Mouse (Mus musculus): ENCODE measurements around the gene Cldn14. TPM values are rescaled to one million over a fixed set of nuclear protein-coding genes. Genes with fewer than 3 reads are reported as not detected.
A peak's percentile ranks its signal among the peaks of the same experiment; 100 is the strongest.
"Not testable (repeated sequence)": the region's sequence is repeated elsewhere in the genome, so short reads cannot be mapped to it uniquely, and the experiment has no call there.

The Cldn14 gene
- total RNA-seq (2021), result not detected
- long read RNA-seq, experiment 1, result 0 reads
- long read RNA-seq, experiment 2, result 0 reads

DNA sequence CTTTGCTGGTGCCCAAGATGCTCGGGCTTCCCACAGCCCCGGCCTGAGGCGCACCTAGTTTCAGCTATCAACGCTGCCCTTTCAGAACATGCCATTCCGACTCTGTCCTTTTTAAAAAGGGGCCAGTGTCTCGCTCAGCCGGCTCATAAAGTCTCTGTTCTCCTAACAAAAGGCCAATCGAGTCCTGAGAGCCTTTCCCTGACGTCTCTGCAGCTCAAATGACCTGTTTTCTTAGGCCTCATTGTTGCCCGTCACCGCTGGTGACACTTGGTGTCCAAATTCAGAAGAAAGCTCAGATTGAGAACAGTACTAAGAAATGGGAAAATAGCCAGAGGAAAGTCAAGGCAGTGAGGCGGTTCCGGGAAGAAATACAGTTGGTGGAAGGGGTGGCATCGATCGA lies at the start of gene Cldn14:
Gene Cldn14 (minus strand): TSS at position 101 of the 400 bp plus-strand sequence.
- DNase-seq, result no peak

DNA sequence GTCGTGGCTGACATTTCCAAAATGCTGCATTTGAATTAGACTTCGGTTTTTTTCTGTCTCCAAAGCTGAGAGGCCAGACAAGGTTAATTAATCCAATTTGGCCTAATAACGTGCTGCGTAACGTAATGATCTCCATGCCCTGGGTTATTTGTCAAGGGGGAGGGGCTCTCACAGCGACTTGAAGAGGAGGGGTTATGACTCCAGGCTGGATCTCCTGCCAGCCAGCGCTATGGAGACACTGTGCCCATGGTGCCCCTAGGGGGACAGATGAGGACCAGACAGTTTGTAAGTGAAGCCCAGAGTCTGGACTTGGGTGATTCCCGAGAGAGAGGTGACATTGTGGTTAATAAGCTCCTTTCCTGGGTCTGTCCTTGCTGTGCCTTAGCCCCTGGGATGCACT lies 46.9 kb upstream of the Cldn14 start:
- DNase-seq, result no peak

DNA sequence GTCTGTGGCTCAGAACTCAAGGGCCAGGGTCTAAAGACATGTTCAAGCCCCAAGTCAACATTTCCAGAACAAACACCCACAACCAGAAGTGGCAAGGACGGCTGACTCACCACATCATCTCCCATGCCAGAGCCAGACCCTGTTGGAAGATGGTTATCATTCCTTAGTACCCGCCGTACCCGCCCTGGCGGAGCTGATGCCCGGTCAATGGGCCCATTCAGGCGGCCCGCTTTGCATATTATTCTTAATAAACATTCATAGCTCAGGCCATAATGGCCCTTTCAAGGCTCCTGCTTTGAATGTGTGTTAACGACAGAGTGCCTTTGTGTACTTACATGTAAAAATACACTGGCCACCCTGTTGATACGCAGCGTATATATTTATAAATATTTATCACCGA lies 46.5 kb upstream of the Cldn14 start:
- DNase-seq, result no peak

GRCm38 (mm10) chr16:94050368-94050767 lies 41.7 kb upstream of the Cldn14 start:
- no peak for DNase-seq

DNA sequence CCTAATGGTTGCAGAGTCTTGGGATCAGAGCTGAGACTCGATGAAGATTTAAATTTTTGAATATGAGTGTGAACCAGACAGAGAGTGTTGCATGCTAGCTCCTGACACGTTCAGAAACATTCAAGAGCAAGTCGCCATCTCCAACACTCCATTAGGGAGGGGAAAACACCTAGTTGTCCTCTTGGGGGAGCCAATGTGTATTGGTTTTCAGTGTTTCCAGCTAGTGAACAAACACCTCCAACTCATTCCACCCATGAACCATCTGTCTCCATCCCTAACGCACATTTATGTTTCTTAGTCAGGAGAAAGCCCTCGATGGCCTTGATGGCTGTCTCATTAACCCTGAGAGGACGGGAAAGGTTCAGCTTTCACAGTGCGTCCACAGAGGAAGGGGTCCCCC lies 36.4 kb upstream of the Cldn14 start:
- no peak for DNase-seq

- no peak for DNase-seq
Observed at GRCm38 (mm10) chr16:94043797-94044196, 35.2 kb upstream of the Cldn14 start.

- no peak for DNase-seq
Observed at GRCm38 (mm10) chr16:94041065-94041712, 32.6 kb upstream of the Cldn14 start.

- DNase-seq, result no peak
Observed at GRCm38 (mm10) chr16:94040485-94040884, 31.8 kb upstream of the Cldn14 start.

DNA sequence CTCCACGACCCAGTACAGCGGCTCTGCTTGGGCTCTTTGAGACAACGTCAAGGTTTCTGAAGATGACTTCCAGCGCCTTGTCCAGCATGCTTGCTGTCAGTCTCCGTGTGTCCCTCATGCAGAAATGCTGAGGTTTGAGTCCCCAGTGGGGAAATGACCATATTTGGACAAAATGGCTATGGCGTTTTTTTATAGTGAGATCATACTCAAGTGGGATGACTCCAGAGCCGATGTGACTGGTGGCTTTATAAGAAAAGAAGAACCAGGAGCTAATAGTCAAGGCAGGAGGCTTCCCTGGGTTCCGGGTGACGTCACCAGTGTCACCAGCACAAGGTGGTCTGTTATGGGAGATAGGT lies 30.3 kb upstream of the Cldn14 start:
- DNase-seq, result no peak

DNA sequence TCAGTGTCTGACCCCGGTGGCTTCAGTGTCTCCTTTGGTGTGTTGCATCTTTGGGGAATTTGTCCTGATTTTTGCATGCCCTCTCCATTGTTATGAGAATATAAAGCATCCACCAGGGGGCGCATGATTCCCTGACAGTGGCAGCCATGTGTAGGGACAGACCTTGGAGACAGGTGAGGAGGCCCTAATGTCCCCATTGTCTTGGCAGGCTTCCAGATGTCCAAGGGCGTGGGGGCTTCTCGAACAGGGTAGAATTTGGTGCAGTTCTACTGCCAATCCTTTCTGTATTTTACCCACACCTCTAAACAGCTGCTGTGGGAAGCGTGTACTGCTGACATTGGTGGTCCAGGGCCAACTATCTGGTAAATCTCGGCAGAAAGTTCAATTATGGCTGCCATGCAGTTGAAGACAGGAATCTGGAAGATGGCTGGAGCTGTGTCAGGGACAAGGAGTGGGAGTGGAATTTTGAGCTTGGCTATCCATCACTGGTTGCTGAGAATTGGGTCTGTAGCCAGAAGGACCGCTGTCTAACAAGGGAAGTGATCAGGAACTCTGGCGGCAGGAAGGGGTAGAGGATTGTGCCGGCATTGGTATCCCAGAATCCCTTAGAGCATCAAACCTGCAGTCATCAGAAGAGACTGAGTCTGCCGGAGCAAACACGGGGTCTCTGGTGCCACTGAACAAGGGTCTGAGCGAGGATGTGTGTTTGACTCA lies 29.8 kb upstream of the Cldn14 start:
- peak; percentile 49 to 79 for DNase-seq

DNA sequence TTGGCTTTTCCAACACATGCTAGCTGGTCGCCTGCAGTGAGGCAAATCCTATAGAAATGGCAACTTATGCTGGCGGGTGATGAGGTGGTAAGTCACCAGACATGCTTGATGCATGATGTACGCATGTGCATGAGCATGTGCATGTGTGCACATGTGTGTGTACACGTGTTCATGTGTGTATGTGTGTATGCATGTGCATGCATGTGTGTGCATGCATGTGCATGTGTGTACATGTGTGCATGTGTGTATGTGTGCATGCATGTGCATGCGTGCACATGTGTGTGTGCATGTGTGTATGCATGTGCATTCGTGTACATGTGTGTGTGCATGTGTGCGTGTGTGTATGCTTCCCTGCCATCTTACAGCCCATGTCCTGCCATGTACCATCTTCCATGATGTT lies 28.6 kb upstream of the Cldn14 start:
- DNase-seq, result no peak

DNA sequence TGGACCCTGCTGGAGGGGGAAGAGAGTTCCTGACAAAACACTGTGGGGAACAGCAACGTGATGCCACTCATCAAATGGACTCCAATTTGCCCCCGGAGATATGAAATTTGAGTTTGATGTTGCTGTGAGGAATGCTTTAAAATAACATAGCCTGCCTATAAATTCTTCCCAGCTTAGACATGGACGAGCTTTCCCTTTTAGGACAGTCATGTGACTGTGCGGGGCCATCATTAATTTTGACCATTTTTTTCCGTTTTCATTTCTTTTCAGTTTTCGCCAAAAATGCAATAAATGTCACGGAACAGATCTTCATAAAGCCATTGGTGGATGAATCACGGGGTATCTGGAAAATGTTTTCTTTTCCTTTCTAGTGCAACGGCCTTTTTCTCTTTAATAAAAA lies 25.5 kb upstream of the Cldn14 start:
- no peak for DNase-seq

- DNase-seq, result no peak
Observed at GRCm38 (mm10) chr16:94032270-94032669, 23.6 kb upstream of the Cldn14 start.

DNA sequence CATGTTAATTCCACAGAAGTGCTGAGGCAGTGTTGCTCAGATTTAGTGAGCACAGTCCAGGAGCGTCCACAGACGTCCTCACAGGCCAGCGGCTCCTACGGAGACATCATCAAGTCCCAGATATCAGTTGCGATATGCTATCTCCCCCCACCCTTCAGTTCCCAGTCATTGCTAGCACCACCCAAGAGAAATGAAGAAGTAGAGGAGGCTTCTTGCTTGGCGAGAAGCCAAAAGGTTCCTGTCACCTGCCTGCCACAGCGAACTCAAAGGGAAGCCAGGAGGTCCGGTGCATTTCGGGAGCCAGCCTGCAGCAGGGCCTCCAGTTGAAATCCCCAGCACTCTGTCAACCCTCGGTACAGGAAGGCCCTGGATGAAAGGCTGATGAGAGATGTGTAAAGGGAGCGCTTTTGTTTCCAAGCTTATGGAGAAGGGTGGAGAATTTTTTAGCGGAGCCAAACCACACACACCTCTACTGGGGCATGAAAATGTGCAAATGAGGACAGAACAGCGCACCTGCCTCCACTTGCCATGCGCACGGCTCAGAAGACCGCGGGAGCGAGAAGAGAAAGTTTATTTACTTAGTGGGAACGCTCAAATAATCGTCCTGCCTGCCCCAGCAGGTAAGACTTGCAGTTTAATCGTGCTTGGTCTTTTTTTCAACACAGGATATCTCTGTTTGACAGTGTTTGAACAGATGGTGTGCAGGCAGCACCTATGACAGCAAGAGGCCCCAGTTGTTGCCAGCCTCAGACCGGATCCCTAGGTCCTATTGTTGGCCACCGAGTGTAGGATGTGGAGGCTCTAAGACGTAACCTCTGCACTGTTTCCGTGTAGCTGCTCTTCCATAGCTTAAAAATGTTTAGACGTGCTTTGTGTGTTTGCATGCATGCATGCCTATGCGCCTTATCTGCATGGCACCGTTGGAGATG lies 15.0 kb upstream of the Cldn14 start:
- DNase-seq, result no peak

DNA sequence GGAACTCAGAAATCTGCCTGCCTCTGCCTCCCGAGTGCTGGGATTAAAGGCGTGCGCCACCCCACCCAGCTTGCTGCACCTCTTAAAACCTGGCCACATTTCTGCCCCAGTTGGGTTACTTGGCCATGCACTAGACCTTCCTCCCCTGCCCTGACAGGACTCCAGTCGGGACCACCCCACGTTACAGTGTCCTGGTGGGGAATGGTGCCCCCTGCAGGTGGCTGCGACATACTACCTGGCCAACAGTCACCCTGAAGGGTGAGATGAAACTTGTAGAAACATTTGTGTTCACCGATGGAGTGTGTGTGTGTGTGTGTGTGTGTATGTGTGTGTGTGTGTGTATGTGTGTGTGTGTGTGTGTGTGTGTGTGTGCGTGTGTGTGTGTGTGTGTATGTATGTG lies 11.1 kb upstream of the Cldn14 start:
- DNase-seq, result not testable (repeated sequence)

GRCm38 (mm10) chr16:94017953-94018352 lies 9.3 kb upstream of the Cldn14 start:
- DNase-seq, result no peak

DNA sequence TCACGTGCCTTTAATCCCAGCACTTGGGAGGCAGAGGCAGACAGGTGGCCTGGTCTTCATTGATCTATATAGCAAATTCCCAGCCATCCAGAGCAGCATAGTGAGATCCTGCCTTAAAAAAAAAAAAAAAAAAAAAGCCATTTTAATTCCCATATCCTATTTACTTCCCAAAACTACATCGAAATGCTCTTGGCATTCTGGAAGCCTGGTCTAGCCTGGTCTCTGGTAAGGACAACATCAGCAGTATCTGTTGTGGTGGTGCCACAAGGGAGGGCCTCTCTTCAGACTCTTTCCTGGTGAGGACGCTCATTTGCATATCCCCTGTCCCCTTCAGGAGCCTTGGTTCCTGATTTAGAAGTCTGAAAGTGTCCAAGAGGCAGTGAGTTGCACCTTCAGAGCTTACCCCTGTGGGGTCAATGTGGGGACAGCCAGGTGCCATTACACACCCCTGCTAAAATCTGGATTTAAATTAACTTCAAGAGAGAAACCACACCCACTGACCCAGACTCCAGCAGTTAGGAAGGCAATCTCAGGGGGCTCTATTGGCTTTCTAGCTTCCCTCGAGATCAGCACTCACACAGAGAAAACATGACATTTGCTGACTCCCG lies 6.0 kb upstream of the Cldn14 start:
- no peak for DNase-seq

DNA sequence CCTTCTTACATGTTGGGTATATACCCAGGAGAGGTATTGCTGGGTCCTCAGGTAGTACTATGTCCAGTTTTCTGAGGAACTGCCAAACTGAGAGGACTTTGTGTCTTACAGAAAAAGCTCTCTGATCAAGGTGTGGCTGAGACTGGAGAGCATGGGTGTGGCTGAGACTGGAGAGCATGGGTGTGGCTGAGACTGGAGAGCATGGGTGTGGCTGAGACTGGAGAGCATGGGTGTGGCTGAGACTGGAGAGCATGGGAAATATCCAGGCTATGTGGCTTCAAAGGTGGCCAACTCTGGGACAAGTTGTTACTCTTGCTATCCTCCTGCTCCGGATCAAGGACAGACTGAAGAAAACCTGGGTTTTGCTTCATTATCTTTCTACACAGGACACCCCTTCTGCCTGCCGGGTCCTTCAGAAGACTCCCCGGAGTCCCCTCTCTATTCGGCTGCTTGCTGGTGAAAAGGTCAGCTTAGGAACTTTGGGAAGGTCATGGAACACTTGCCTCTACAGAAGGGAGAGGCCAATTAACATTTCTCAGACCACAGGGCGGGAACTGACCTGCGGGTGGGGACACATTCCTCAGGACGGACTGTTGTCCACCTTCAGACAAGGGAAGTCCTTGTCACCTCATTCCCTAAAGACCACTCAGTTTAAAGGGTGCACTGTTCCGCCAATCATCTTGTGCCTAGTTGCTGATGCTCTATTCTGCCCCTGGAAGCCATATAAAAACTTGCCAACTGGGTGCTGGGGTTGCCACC lies 4.9 kb upstream of the Cldn14 start:
- DNase-seq, result not testable (repeated sequence)

GRCm38 (mm10) chr16:94011224-94011623 lies 2.6 kb upstream of the Cldn14 start:
- DNase-seq, result no peak

DNA sequence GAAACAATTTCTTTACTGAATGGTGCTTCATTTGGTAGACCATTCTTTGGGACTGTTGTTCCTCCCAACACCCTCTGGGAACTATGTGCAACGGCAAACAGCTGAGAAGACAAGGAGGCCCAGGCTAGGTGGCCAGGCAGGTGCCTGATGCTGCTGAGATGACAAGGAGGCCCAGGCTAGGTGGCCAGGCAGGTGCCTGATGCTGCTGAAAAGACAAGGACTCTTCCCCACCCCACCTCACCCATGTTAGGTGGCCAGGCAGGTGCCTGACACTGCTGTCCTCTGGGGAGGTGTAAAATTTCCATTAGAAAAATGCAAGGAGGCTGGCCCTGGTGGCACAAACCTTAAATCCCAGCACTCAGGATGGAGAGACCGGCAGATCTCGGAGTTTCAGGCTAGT lies 2.0 kb upstream of the Cldn14 start:
- no peak for DNase-seq

GRCm38 (mm10) chr16:94010156-94010555 lies 1.5 kb upstream of the Cldn14 start:
- DNase-seq, result no peak

DNA sequence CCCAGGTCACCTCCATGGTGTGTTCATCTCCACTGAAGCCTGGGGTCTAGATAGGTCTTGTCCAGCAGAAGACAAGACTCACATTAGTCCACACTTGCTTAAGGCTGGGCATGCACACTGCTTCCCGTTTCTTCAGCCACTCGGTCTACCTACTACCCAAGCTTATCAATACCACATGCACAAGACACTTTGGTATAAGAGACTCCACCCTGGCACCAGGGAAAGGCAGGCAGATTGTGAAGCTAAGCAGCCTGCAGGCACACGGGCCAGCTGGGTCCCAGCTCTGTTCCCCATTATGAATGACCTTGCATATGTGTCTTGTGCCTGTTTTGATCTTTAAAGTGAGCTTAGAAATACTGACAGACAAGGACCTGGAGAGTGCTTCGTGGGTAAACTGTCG lies 719 bp upstream of the Cldn14 start:
- no peak for DNase-seq
